9 mouse cellular contexts compared by ENCODE assay signal in the genomic region with DNA sequence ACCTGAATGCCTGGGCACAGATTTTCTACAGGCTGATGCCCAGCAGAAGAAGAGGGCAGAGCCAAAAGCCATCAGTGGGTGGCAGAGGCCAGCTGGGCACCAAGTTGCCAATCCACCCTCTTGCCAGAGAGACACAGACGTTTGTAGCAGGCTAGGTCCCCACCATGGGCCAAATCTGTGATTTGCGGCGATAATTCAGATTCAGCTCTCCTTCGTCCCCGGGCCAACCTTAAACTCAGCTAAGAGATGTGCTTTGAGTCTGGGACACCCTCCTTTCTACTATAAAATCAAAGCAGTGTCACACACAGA.
DNase-seq lines count a peak whose midpoint lies in the region; ATAC-seq and TF ChIP-seq lines count a peak whose summit lies in the region.
"Had no signal": no experiment of that assay in that cellular context is flagged by ENCODE, and none has a peak within 500 bp of the region (broad histone marks: within the 10 kb centered on the region; RNA-seq: fewer than 3 reads in every experiment).

No protein-coding gene starts in this region.

- H3K9ac ChIP-seq in lung, embryonic 16.5 days (ENCODE audit: low read length), result 0 out of 2 replicates have a peak overlapping the region, but pooled peaks have one; percentile 0
- H3K9ac ChIP-seq in embryonic facial prominence, embryonic 14.5 days (ENCODE audit: low read depth, low read length), result no peak overlapping the region
- H3K9ac ChIP-seq: liver, embryonic 12.5 days had no signal

- H3K4me2 ChIP-seq in lung, embryonic 16.5 days (ENCODE audit: low read depth, low read length), result peak overlapping the region; percentile 58; the same call in 1 of the 2 replicates
- H3K4me2 ChIP-seq in embryonic facial prominence, embryonic 14.5 days (ENCODE audit: low read depth, low read length), result 0 out of 2 replicates have a peak overlapping the region, but pooled peaks have one; percentile 23
- H3K4me2 ChIP-seq: liver, embryonic 12.5 days had no signal

- H3K4me1 ChIP-seq in lung, embryonic 16.5 days (replicated peaks; ENCODE audit: control insufficient read depth, insufficient read depth, low read length), result peaks cover 24% of the 10 kb centered on the region
- H3K4me1 ChIP-seq in cerebellum, adult 2 months (ENCODE audit: control insufficient read depth, insufficient read depth, low read length), result peaks cover 2% of the 10 kb centered on the region; the same call in 1 of the 2 replicates
- H3K4me1 ChIP-seq in embryonic facial prominence, embryonic 14.5 days (ENCODE audit: control insufficient read depth, insufficient read depth, low read length), result 0 out of 2 replicates have a peak, but pooled peaks cover 3% of the 10 kb centered on the region
- H3K4me1 ChIP-seq in limb, embryonic 10.5 days, result peaks cover 18% of the 10 kb centered on the region

- H3K36me3 ChIP-seq in lung, embryonic 16.5 days (ENCODE audit: control insufficient read depth, insufficient read depth, low read length), result no peaks in the 10 kb centered on the region
- no peaks in the 10 kb centered on the region for H3K36me3 ChIP-seq in embryonic facial prominence, embryonic 14.5 days (ENCODE audit: control insufficient read depth, insufficient read depth, low read length)
- no peaks in the 10 kb centered on the region for H3K36me3 ChIP-seq in limb, embryonic 10.5 days
- H3K36me3 ChIP-seq: liver, embryonic 12.5 days had no signal

- no peak for ATAC-seq in lung, embryonic 16.5 days (ENCODE audit: low read depth)
- ATAC-seq in embryonic facial prominence, embryonic 14.5 days (ENCODE audit: low read depth), result no peak
- no peak for ATAC-seq in inflammation-experienced regulatory T-cells, adult 6 months
- ATAC-seq: liver, embryonic 12.5 days had no signal

- H3K27ac ChIP-seq in lung, embryonic 16.5 days (ENCODE audit: low read length), result peak overlapping the region; percentile 78
- H3K27ac ChIP-seq in cerebellum, adult 2 months (ENCODE audit: insufficient read depth, low read length), result no peak overlapping the region
- H3K27ac ChIP-seq in embryonic facial prominence, embryonic 14.5 days (replicated peaks; ENCODE audit: low read depth, low read length), result no peak overlapping the region
- peak overlapping the region; percentile 42; the same call in 1 of the 2 replicates for H3K27ac ChIP-seq in limb, embryonic 10.5 days
- H3K27ac ChIP-seq: liver, embryonic 12.5 days had no signal

- H3K4me3 ChIP-seq in lung, embryonic 16.5 days (ENCODE audit: low read length), result no peak overlapping the region
- no peak overlapping the region for H3K4me3 ChIP-seq in cerebellum, adult 2 months (replicated peaks; ENCODE audit: insufficient read depth, low read depth, low read length)
- H3K4me3 ChIP-seq in embryonic facial prominence, embryonic 14.5 days (ENCODE audit: low read depth, low read length), result no peak overlapping the region
- H3K4me3 ChIP-seq in limb, embryonic 10.5 days, result no peak overlapping the region
- H3K4me3 ChIP-seq: liver, embryonic 12.5 days had no signal

- no peaks in the 10 kb centered on the region for H3K9me3 ChIP-seq in lung, embryonic 16.5 days (ENCODE audit: control insufficient read depth, low read length)
- no peaks in the 10 kb centered on the region for H3K9me3 ChIP-seq in embryonic facial prominence, embryonic 14.5 days (ENCODE audit: control insufficient read depth, low read length)
- no peaks in the 10 kb centered on the region for H3K9me3 ChIP-seq in limb, embryonic 10.5 days (replicated peaks)
- H3K9me3 ChIP-seq: liver, embryonic 12.5 days had no signal

- no peak for DNase-seq in lung, postnatal 4 days
- DNase-seq in cerebellum, adult 2 months, result peak; percentile 72 to 84
- no peak for DNase-seq in embryonic facial prominence, embryonic 14.5 days (ENCODE audit: low spot score)
- DNase-seq in limb, embryonic 10.5 days (ENCODE audit: low spot score), result no peak
- no peak for DNase-seq in kidney, postnatal 4 days
- no peak for DNase-seq in c-Kit-positive CD71-positive TER-119-positive erythroid progenitor cells, embryonic 14.5 days (ENCODE audit: low spot score)

- no peak for TF ChIP-seq POLR2A in cerebellum, adult 2 months (IDR thresholded peaks at IDR 0.05; ENCODE audit: borderline replicate concordance, insufficient read depth, low read length)

- H3K27me3 ChIP-seq in lung, embryonic 16.5 days (ENCODE audit: control insufficient read depth, insufficient read depth, low read depth, low read length), result no peaks in the 10 kb centered on the region
- no peaks in the 10 kb centered on the region for H3K27me3 ChIP-seq in cerebellum, adult 2 months (ENCODE audit: control insufficient read depth, insufficient read depth, low read length)
- no peaks in the 10 kb centered on the region for H3K27me3 ChIP-seq in embryonic facial prominence, embryonic 14.5 days (replicated peaks; ENCODE audit: control insufficient read depth, insufficient read depth, low read length)
- no peaks in the 10 kb centered on the region; the same call in 1 of the 2 replicates for H3K27me3 ChIP-seq in limb, embryonic 10.5 days (ENCODE audit: low read depth, poor library complexity, severe bottlenecking)
- H3K27me3 ChIP-seq: liver, embryonic 12.5 days had no signal

- WGBS in lung, embryonic 16.5 days, result 42% methylated on average over 5 of the region's 5 CpGs
- 5% methylated on average over 5 of the region's 5 CpGs for WGBS in cerebellum, adult 2 months
- WGBS in embryonic facial prominence, embryonic 14.5 days, result 85% methylated on average over 5 of the region's 5 CpGs
- WGBS in limb, embryonic 10.5 days, result 84% methylated on average over 5 of the region's 5 CpGs

- no peak for TF ChIP-seq CTCF in cerebellum, adult 2 months (IDR thresholded peaks at IDR 0.05; ENCODE audit: borderline replicate concordance, insufficient read depth, low read depth, low read length)

Comparison
In these comparisons a context has a peak if more than half of its experiments do, and no peak if none do; other contexts are left out.
1. H3K27ac ChIP-seq: peak in lung, embryonic 16.5 days (single experiment) and limb, embryonic 10.5 days (single experiment); none in cerebellum, adult 2 months (single experiment) and embryonic facial prominence, embryonic 14.5 days (single experiment).
2. DNase-seq: peak in cerebellum, adult 2 months (2 of 2); none in lung, postnatal 4 days (0 of 2), embryonic facial prominence, embryonic 14.5 days (single experiment), limb, embryonic 10.5 days (single experiment), kidney, postnatal 4 days (0 of 2) and c-Kit-positive CD71-positive TER-119-positive erythroid progenitor cells, embryonic 14.5 days (single experiment).